Mouse (Mus musculus) MEL (cell line): Measurements from ENCODE around the gene Kctd20. TPM values are rescaled to one million over a fixed set of nuclear protein-coding genes. Genes with fewer than 3 reads are reported as not detected.
A peak's percentile ranks its signal among the peaks of the same experiment; 100 is the strongest.

Experiments used
- DNase-seq: peaks from one replicate; pipeline ENCODE4 v3.0.0; 2011; ENCODE audit warnings: low read depth, low spot score
- H3K27ac ChIP-seq: 2 replicates; pipeline ENCODE4 v1.5.1; 2012; ENCODE audit warnings: low read depth, mild to moderate bottlenecking, control low read depth, low read length, moderate library complexity; ENCODE audit not compliant: control insufficient read depth
- H3K27me3 ChIP-seq, 2 experiments: fragments of 150-350 bp in 1 of 2; sonication (generic) in 1 of 2; 2 replicates each; pipeline ENCODE4 v1.6.1; 2012; ENCODE audit warnings: low read length in 2 of 2, mild to moderate bottlenecking in 2 of 2, improper control_type of control experiment in 1 of 2, moderate library complexity in 1 of 2; ENCODE audit not compliant: insufficient read depth in 2 of 2, control insufficient read depth in 1 of 2
- H3K36me3 ChIP-seq, 2 experiments: 2 replicates each; pipeline ENCODE4 v1.6.1; 2012 to 2014; ENCODE audit warnings: low read length in 2 of 2, improper control_type of control experiment in 1 of 2, inconsistent platforms in 1 of 2, mild to moderate bottlenecking in 1 of 2; ENCODE audit not compliant: insufficient read depth in 2 of 2, control insufficient read depth in 1 of 2
- H3K4me1 ChIP-seq, 2 experiments: fragments of 150-350 bp in 1 of 2; sonication (generic) in 1 of 2; 2 replicates each; pipeline ENCODE4 v1.6.1; 2012; ENCODE audit warnings: low read length in 2 of 2, improper control_type of control experiment in 1 of 2, mild to moderate bottlenecking in 1 of 2; ENCODE audit not compliant: insufficient read depth in 2 of 2, control insufficient read depth in 1 of 2
- H3K4me3 ChIP-seq, 2 experiments: fragments of 150-350 bp in 1 of 2; sonication (generic) in 1 of 2; 2 replicates each; pipeline ENCODE4 v1.5.1; 2012; ENCODE audit warnings: low read depth in 2 of 2, low read length in 2 of 2, mild to moderate bottlenecking in 2 of 2, moderate library complexity in 2 of 2, control low read depth in 1 of 2, improper control_type of control experiment in 1 of 2; ENCODE audit not compliant: control insufficient read depth in 1 of 2, insufficient read depth in 1 of 2
- H3K79me2 ChIP-seq: 2 replicates; pipeline ENCODE4 v1.6.1; 2012; ENCODE audit warnings: mild to moderate bottlenecking, low read length, moderate library complexity; ENCODE audit not compliant: control insufficient read depth, poor library complexity, insufficient read depth
- H3K9ac ChIP-seq: 2 replicates; pipeline ENCODE4 v1.6.1; 2012; ENCODE audit warnings: low read depth, mild to moderate bottlenecking, control low read depth, low read length, moderate library complexity; ENCODE audit not compliant: control insufficient read depth, poor library complexity, severe bottlenecking
- H3K9me3 ChIP-seq: fragments of 150-350 bp; sonication (generic); replicated peaks from 2 replicates; pipeline ENCODE4 v1.6.1; 2012; ENCODE audit warnings: mild to moderate bottlenecking, low read length, improper control_type of control experiment, moderate library complexity; ENCODE audit not compliant: insufficient read depth
- BHLHE40 ChIP-seq: IDR thresholded peaks from 2 replicates; pipeline ENCODE4 v1.6.1; 2012; ENCODE audit warnings: low read depth, mild to moderate bottlenecking, inconsistent platforms, low read length, improper control_type of control experiment, borderline replicate concordance
- CHD1 ChIP-seq: IDR thresholded peaks from 2 replicates; pipeline ENCODE4 v1.6.1; 2012; ENCODE audit warnings: low read depth, mild to moderate bottlenecking, inconsistent platforms, low read length, improper control_type of control experiment
- CHD2 ChIP-seq: IDR thresholded peaks from 2 replicates; pipeline ENCODE4 v1.6.1; 2011; ENCODE audit warnings: low read length, improper control_type of control experiment
- CTCF ChIP-seq, 3 experiments: IDR thresholded peaks in 2 of 3; conservative IDR thresholded peaks in 1 of 3; 2 replicates each; pipeline ENCODE4 v1.5.1; 2011 to 2012; ENCODE audit warnings: low read length in 3 of 3, low read depth in 2 of 3, mild to moderate bottlenecking in 2 of 3, improper control_type of control experiment in 1 of 3, inconsistent platforms in 1 of 3, mixed read lengths in 1 of 3, moderate library complexity in 1 of 3; ENCODE audit not compliant: control insufficient read depth in 1 of 3, insufficient read depth in 1 of 3, poor library complexity in 1 of 3, severe bottlenecking in 1 of 3
- E2F4 ChIP-seq: IDR thresholded peaks from 2 replicates; pipeline ENCODE4 v1.6.1; 2011; ENCODE audit warnings: low read depth, low read length, improper control_type of control experiment, borderline replicate concordance
- ELF1 ChIP-seq: IDR thresholded peaks from 2 replicates; pipeline ENCODE4 v1.6.1; 2014; ENCODE audit warnings: low read depth, mild to moderate bottlenecking, inconsistent platforms, low read length, improper control_type of control experiment, moderate library complexity
- EP300 ChIP-seq, 2 experiments: IDR thresholded peaks; 2 replicates each; pipeline ENCODE4 v1.6.1; 2011; ENCODE audit warnings: improper control_type of control experiment in 2 of 2, low read length in 2 of 2, low read depth in 1 of 2, mild to moderate bottlenecking in 1 of 2
- GABPA ChIP-seq: IDR thresholded peaks from 2 replicates; pipeline ENCODE4 v1.6.1; 2012; ENCODE audit warnings: low read depth, mild to moderate bottlenecking, inconsistent platforms, low read length, improper control_type of control experiment, moderate library complexity
- GATA1 ChIP-seq: IDR thresholded peaks from 2 replicates; pipeline ENCODE4 v1.6.1; 2011; ENCODE audit warnings: low read depth, low read length, improper control_type of control experiment
- JUND ChIP-seq: IDR thresholded peaks from 2 replicates; pipeline ENCODE4 v1.6.1; 2011; ENCODE audit warnings: low read depth, mild to moderate bottlenecking, improper control_type of control experiment, low read length
- MAFK ChIP-seq: IDR thresholded peaks from 2 replicates; pipeline ENCODE4 v1.6.1; 2011; ENCODE audit warnings: low read depth, mild to moderate bottlenecking, low read length, improper control_type of control experiment, borderline replicate concordance
- MAX ChIP-seq: IDR thresholded peaks from 2 replicates; pipeline ENCODE4 v1.6.1; 2011; ENCODE audit warnings: low read length, improper control_type of control experiment
- MAZ ChIP-seq: IDR thresholded peaks from 2 replicates; pipeline ENCODE4 v1.6.1; 2012; ENCODE audit warnings: low read depth, mild to moderate bottlenecking, inconsistent platforms, low read length, improper control_type of control experiment
- MEF2A ChIP-seq: IDR thresholded peaks from 2 replicates; pipeline ENCODE4 v1.6.1; 2014; ENCODE audit warnings: low read depth, mild to moderate bottlenecking, inconsistent platforms, low read length, improper control_type of control experiment; ENCODE audit not compliant: poor library complexity, insufficient replicate concordance, severe bottlenecking; ENCODE audit errors: extremely low read depth
- MXI1 ChIP-seq: IDR thresholded peaks from 2 replicates; pipeline ENCODE4 v1.6.1; 2011; ENCODE audit warnings: mild to moderate bottlenecking, low read depth, low read length, improper control_type of control experiment
- MYB ChIP-seq: IDR thresholded peaks from 2 replicates; pipeline ENCODE4 v1.6.1; 2011; ENCODE audit warnings: mild to moderate bottlenecking, low read depth, low read length, improper control_type of control experiment
- MYC ChIP-seq: IDR thresholded peaks from 2 replicates; pipeline ENCODE4 v1.6.1; 2011; ENCODE audit warnings: low read depth, mild to moderate bottlenecking, low read length, improper control_type of control experiment, moderate library complexity
- NELFE ChIP-seq: IDR thresholded peaks from 2 replicates; pipeline ENCODE4 v1.6.1; 2011; ENCODE audit warnings: low read depth, low read length, improper control_type of control experiment
- NRF1 ChIP-seq: IDR thresholded peaks from 2 replicates; pipeline ENCODE4 v1.6.1; 2014; ENCODE audit warnings: low read depth, mild to moderate bottlenecking, inconsistent platforms, low read length, improper control_type of control experiment, moderate library complexity; ENCODE audit not compliant: poor library complexity, insufficient read depth, severe bottlenecking
- POLR2AphosphoS2 ChIP-seq: IDR thresholded peaks from 2 replicates; pipeline ENCODE4 v1.6.1; 2011; ENCODE audit warnings: low read length, improper control_type of control experiment
- POLR2AphosphoS5 ChIP-seq: IDR thresholded peaks from 2 replicates; pipeline ENCODE4 v1.6.1; 2012; ENCODE audit warnings: low read depth, borderline replicate concordance, mild to moderate bottlenecking, inconsistent platforms, low read length, moderate library complexity, mixed read lengths
- RAD21 ChIP-seq: IDR thresholded peaks from 2 replicates; pipeline ENCODE4 v1.6.1; 2011; ENCODE audit warnings: mild to moderate bottlenecking, low read depth, low read length, improper control_type of control experiment
- TAL1 ChIP-seq: IDR thresholded peaks from 2 replicates; pipeline ENCODE4 v1.6.1; 2012; ENCODE audit warnings: mild to moderate bottlenecking, inconsistent platforms, low read length, moderate library complexity, mixed read lengths
- TBP ChIP-seq: IDR thresholded peaks from 2 replicates; pipeline ENCODE4 v1.8.0; 2011; ENCODE audit warnings: low read depth, low read length, improper control_type of control experiment
- TCF12 ChIP-seq: IDR thresholded peaks from 2 replicates; pipeline ENCODE4 v1.6.1; 2014; ENCODE audit warnings: low read depth, mild to moderate bottlenecking, inconsistent platforms, low read length, improper control_type of control experiment, moderate library complexity
- UBTF ChIP-seq: IDR thresholded peaks from 2 replicates; pipeline ENCODE4 v1.6.1; 2012; ENCODE audit warnings: low read depth, mild to moderate bottlenecking, inconsistent platforms, low read length, improper control_type of control experiment, moderate library complexity, borderline replicate concordance; ENCODE audit not compliant: insufficient read depth
- USF1 ChIP-seq: IDR thresholded peaks from 2 replicates; pipeline ENCODE4 v1.6.1; 2014; ENCODE audit warnings: low read depth, mild to moderate bottlenecking, inconsistent platforms, low read length, improper control_type of control experiment, moderate library complexity
- ZC3H11A ChIP-seq: IDR thresholded peaks from 2 replicates; pipeline ENCODE4 v1.6.1; 2012; ENCODE audit warnings: low read depth, mild to moderate bottlenecking, inconsistent platforms, low read length, improper control_type of control experiment
- ZKSCAN1 ChIP-seq: IDR thresholded peaks from 2 replicates; pipeline ENCODE4 v1.6.1; 2012; ENCODE audit warnings: low read depth, mild to moderate bottlenecking, inconsistent platforms, low read length, improper control_type of control experiment, moderate library complexity
- ZMIZ1 ChIP-seq: IDR thresholded peaks from 2 replicates; pipeline ENCODE4 v1.6.1; 2012; ENCODE audit warnings: low read depth, mild to moderate bottlenecking, inconsistent platforms, low read length, improper control_type of control experiment, moderate library complexity
- ZNF384 ChIP-seq: IDR thresholded peaks from 2 replicates; pipeline ENCODE4 v1.6.1; 2012; ENCODE audit warnings: low read depth, mild to moderate bottlenecking, inconsistent platforms, low read length, improper control_type of control experiment
- polyA plus RNA-seq, 2 experiments: library from polyadenylated mRNA; stranded (reverse) in 1 of 2; unstranded in 1 of 2; fragments of >175 nt in 1 of 2; fragments of >200 nt in 1 of 2; gene quantifications; 2 replicates each; pipeline versions ENCODE4 v1.2.1 to v1.2.4; 2012; ENCODE audit warnings: low replicate concordance in 2 of 2, low read depth in 1 of 2; ENCODE audit not compliant: insufficient read length in 2 of 2, insufficient read depth in 1 of 2, missing spikeins in 1 of 2
- total RNA-seq: library from RNA; depleted of rRNA; stranded (reverse); fragments of 300-350 nt; gene quantifications from 2 replicates; pipeline ENCODE4 v1.2.3, GENCODE M21; 2012

Gene Kctd20
- total and polyA plus RNA-seq, 3 experiments = 41.8 to 65.4 TPM; not detected in 1

- H3K27ac ChIP-seq = no peak overlapping the region
- no peak for DNase-seq
- peaks cover 8 to 16% of the 10 kb centered on the region in 2 experiments for H3K4me1 ChIP-seq
- TF ChIP-seq EP300 (IDR thresholded peaks at IDR 0.05; ENCODE audit: low read depth in 1 of 2, low read length in 2 of 2) = no peak
- no peak for TF ChIP-seq MAX
- TF ChIP-seq BHLHE40 = no peak
- no peak for TF ChIP-seq ELF1
- no peak for TF ChIP-seq TCF12
- no peak for TF ChIP-seq ZKSCAN1
- TF ChIP-seq MXI1 = no peak
- TF ChIP-seq CHD2 = no peak
- no peak for TF ChIP-seq UBTF
- TF ChIP-seq NRF1 = no peak
- no peak overlapping the region for H3K9ac ChIP-seq
- H3K4me3 ChIP-seq = no peak overlapping the region
- no peaks in the 10 kb centered on the region for H3K9me3 ChIP-seq
- no peaks in the 10 kb centered on the region for H3K27me3 ChIP-seq
- H3K36me3 ChIP-seq = peaks cover 0 to 11% of the 10 kb centered on the region in 2 experiments; a peak in 2 of 4 replicates
- peaks cover 13% of the 10 kb centered on the region for H3K79me2 ChIP-seq
These were observed 3.1 kb upstream of the Kctd20 start for GRCm38 (mm10) chr17:28948661-28949060.

- H3K9me3 ChIP-seq = no peaks in the 10 kb centered on the region
- H3K27me3 ChIP-seq = no peaks in the 10 kb centered on the region
- DNase-seq = peak; percentile 82
- H3K4me3 ChIP-seq = peak overlapping the region; percentile 79 to 94
- H3K9ac ChIP-seq = peak overlapping the region; percentile 87
- H3K27ac ChIP-seq = peak overlapping the region; percentile 96
- peaks cover 0 to 22% of the 10 kb centered on the region in 2 experiments; a peak in 2 of 4 replicates for H3K36me3 ChIP-seq
- H3K79me2 ChIP-seq = peaks cover 29% of the 10 kb centered on the region
- peaks cover 19 to 33% of the 10 kb centered on the region in 2 experiments for H3K4me1 ChIP-seq
- TF ChIP-seq ZNF384 (no peak), POLR2AphosphoS5 (no peak), RAD21 (no peak), MAZ (no peak), ELF1 (peak; percentile 30; the same call in 1 of the 2 replicates), TBP (peak; percentile 45; the same call in 1 of the 2 replicates), POLR2AphosphoS2 (no peak), E2F4 (no peak), CHD2 (no peak), ZC3H11A (no peak), GABPA (no peak), MAFK (no peak), MYB (no peak), NELFE (no peak), GATA1 (peak; percentile 44; the same call in 1 of the 2 replicates), CTCF (IDR thresholded peaks at IDR 0.05 in 2 of 3, conservative IDR thresholded peaks at IDR 0.05 in 1 of 3; ENCODE audit: control insufficient read depth in 1 of 3, insufficient read depth in 1 of 3, low read depth in 2 of 3, low read length in 3 of 3, poor library complexity in 1 of 3, severe bottlenecking in 1 of 3) (no peak), USF1 (no peak), ZMIZ1 (no peak), TAL1 (no peak), EP300 (IDR thresholded peaks at IDR 0.05; ENCODE audit: low read depth in 1 of 2, low read length in 2 of 2) (peak; percentile 32 to 72; a peak in 3 of 4 replicates), MEF2A (no peak), CHD1 (no peak), JUND (no peak), MYC (0 out of 2 replicates have a peak, but pooled peaks have one; percentile 34)
These were observed 999 bp upstream of the Kctd20 start for GRCm38 (mm10) chr17:28950751-28951150.
